Mouse (Mus musculus): ENCODE measurements around the gene Olfr1323. TPM values are rescaled to one million over a fixed set of nuclear protein-coding genes. Genes with fewer than 3 reads are reported as not detected.

Olfr1323 gene
- polyA plus RNA-seq (2016; fragmentation: Nextera tagmentation; extraction: Ambion mirVana), result not detected in 2 replicates

GRCm38 (mm10) chrX:50019259-50019658 lies at the start of gene Olfr1323:
TSS of gene Olfr1323 (minus strand) at chrX:50019359.
- H3K4me3 ChIP-seq, result no peak within 1 kb of the TSS
- H3K4me2 ChIP-seq (replicated peaks), result no peak within 1 kb of the TSS
- no peak for ATAC-seq (ENCODE audit: insufficient number of reproducible peaks, insufficient read depth, low FRiP score, low TSS enrichment)
- H3K9me3 ChIP-seq, result no peaks in the 10 kb centered on the region
- H3K27ac ChIP-seq, result no peak within 1 kb of the TSS
- no peaks in the 10 kb centered on the region for H3K4me1 ChIP-seq
- WGBS, result 67% methylated on average over 1 of the region's 1 CpGs
- H3K27me3 ChIP-seq, result no peaks in the 10 kb centered on the region
- H3K36me3 ChIP-seq, result no peaks in the 10 kb centered on the region
- H3K9ac ChIP-seq, result no peak within 1 kb of the TSS

- H3K4me1 ChIP-seq, result no peaks in the 10 kb centered on the region
- H3K27ac ChIP-seq, result no peak overlapping the region
- no peaks in the 10 kb centered on the region for H3K9me3 ChIP-seq
- H3K4me3 ChIP-seq, result no peak overlapping the region
- H3K9ac ChIP-seq, result no peak overlapping the region
- no peaks in the 10 kb centered on the region for H3K27me3 ChIP-seq
- WGBS, result 45% methylated on average over 4 of the region's 4 CpGs
- no peaks in the 10 kb centered on the region for H3K36me3 ChIP-seq
- H3K4me2 ChIP-seq (replicated peaks), result no peak overlapping the region
- no peak for ATAC-seq (ENCODE audit: insufficient number of reproducible peaks, insufficient read depth, low FRiP score, low TSS enrichment)
Observed at GRCm38 (mm10) chrX:50012242-50012641, 6.9 kb downstream of the Olfr1323 start.

Other genes with a start within 250 kb of the Olfr1323 start
- 3.1 and 4.4 TPM in 2 replicates for gene Igsf1, start 221.6 kb downstream of the Olfr1323 start, polyA plus RNA-seq (2016; fragmentation: Nextera tagmentation; extraction: Ambion mirVana)
- not detected in 2 replicates for gene Olfr1322, start 127.9 kb downstream of the Olfr1323 start, polyA plus RNA-seq (2016; fragmentation: Nextera tagmentation; extraction: Ambion mirVana)